Mouse (Mus musculus): ENCODE measurements around the gene Ptprr.

Gene Ptprr

DNA sequence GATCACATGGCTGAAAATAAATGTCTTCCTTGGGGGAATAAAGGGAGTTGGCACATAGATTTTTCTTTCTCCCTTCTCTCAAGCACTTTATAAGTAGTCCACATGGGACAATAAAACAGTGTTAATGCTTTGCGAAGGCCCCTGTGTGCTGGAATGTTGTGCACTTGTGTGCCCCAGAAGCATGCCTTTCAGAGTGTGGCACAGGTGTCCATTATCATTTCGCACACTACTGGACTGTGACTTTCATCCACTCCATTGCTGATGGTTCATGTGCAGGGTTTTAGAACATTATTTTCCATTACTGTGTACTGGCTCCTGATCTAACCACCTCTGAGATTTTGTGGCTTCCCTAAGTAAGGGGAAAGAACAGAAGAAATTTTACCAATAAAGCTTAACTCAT lies 105.8 kb downstream of the Ptprr start:
- H3K36me3 ChIP-seq (ENCODE audit: insufficient read depth, low read length): no peaks in the 10 kb centered on the region
- no peak overlapping the region for H3K4me3 ChIP-seq (replicated peaks; ENCODE audit: low read length)
- H3K27me3 ChIP-seq (ENCODE audit: insufficient read depth, low read length): no peaks in the 10 kb centered on the region
- TF ChIP-seq POU5F1 (IDR thresholded peaks at IDR 0.05; ENCODE audit: borderline replicate concordance, low read length) (no peak), NANOG (IDR thresholded peaks at IDR 0.05; ENCODE audit: borderline replicate concordance, low read length) (no peak), CTCF (conservative IDR thresholded peaks at IDR 0.05; ENCODE audit: low read length) (no peak)
- H3K9me3 ChIP-seq (ENCODE audit: low read length): no peaks in the 10 kb centered on the region
- H3K4me1 ChIP-seq (replicated peaks; ENCODE audit: low read depth, low read length): no peaks in the 10 kb centered on the region

DNA sequence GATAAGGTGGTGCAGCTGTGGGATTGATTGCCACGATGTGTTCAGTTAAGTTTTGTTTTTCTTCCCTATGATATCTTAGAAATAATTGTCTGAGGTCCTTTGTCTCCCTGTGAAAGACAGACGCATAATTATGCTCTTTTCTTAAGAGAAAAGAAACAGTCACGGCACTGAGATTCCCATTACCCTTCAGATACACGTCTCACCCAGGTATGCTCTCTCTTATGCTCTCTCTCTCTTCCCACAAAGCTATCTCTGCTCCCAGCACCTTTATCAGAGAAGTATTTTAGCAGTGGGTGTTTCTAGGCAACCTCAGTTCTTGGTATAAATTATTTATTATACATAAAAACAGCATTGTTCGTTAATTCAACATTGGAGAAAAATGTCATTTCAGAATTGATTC lies 107.4 kb downstream of the Ptprr start:
- Histone ChIP-seq H3K36me3 (ENCODE audit: insufficient read depth, low read length) (no peaks in the 10 kb centered on the region), H3K9me3 (ENCODE audit: low read length) (no peaks in the 10 kb centered on the region), H3K4me3 (replicated peaks; ENCODE audit: low read length) (no peak overlapping the region), H3K4me1 (replicated peaks; ENCODE audit: low read depth, low read length) (no peaks in the 10 kb centered on the region), H3K27me3 (ENCODE audit: insufficient read depth, low read length) (no peaks in the 10 kb centered on the region)
- TF ChIP-seq POU5F1 (IDR thresholded peaks at IDR 0.05; ENCODE audit: borderline replicate concordance, low read length) (no peak), CTCF (conservative IDR thresholded peaks at IDR 0.05; ENCODE audit: low read length) (no peak), NANOG (IDR thresholded peaks at IDR 0.05; ENCODE audit: borderline replicate concordance, low read length) (no peak)

DNA sequence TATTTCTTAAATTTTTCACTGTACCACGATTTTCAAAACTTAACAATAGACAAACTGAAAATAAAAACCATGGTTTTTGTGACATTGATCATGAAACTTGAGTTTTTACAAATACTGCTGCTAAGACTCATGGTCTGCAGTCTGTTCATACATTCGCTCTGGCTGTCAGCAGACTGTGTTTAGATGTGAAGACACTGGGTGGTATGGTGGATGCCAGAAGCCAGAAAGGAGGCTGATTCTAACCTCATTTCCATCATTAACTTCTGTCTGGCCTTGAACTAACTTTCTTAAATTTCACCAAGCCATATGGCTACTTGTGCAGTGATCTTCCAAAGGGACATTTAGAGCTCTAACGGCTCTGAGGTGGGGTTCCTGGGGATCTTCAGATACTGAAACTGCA lies 112.4 kb downstream of the Ptprr start:
- no peaks in the 10 kb centered on the region for H3K4me1 ChIP-seq (replicated peaks; ENCODE audit: low read depth, low read length)
- H3K4me3 ChIP-seq (replicated peaks; ENCODE audit: low read length): no peak overlapping the region
- H3K36me3 ChIP-seq (ENCODE audit: insufficient read depth, low read length): no peaks in the 10 kb centered on the region
- TF ChIP-seq NANOG (IDR thresholded peaks at IDR 0.05; ENCODE audit: borderline replicate concordance, low read length) (no peak), CTCF (conservative IDR thresholded peaks at IDR 0.05; ENCODE audit: low read length) (no peak), POU5F1 (IDR thresholded peaks at IDR 0.05; ENCODE audit: borderline replicate concordance, low read length) (no peak)
- H3K9me3 ChIP-seq (ENCODE audit: low read length): no peaks in the 10 kb centered on the region
- H3K27me3 ChIP-seq (ENCODE audit: insufficient read depth, low read length): no peaks in the 10 kb centered on the region

DNA sequence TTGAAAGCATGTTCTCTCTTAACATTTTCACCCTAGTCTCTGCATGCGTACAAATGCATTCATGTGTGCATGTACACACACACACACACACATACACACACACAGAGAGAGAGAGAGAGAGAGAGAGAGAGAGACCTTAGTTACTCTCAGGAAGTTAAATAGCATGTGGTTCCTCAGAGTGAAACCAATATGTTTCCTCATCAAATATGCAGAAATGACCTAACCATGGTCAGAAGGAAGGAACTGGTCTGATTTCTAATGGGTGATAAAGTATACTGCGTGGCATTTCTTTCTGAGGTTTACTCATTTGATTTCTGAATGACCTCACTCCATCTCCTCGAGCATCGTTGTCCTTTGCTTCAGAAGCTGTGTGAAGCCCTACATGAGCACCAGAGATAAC lies 113.2 kb downstream of the Ptprr start:
- TF ChIP-seq CTCF (conservative IDR thresholded peaks at IDR 0.05; ENCODE audit: low read length): no peak
- no peak for TF ChIP-seq POU5F1 (IDR thresholded peaks at IDR 0.05; ENCODE audit: borderline replicate concordance, low read length)
- TF ChIP-seq NANOG (IDR thresholded peaks at IDR 0.05; ENCODE audit: borderline replicate concordance, low read length): no peak
- Histone ChIP-seq H3K4me3 (replicated peaks; ENCODE audit: low read length) (no peak overlapping the region), H3K36me3 (ENCODE audit: insufficient read depth, low read length) (no peaks in the 10 kb centered on the region)

DNA sequence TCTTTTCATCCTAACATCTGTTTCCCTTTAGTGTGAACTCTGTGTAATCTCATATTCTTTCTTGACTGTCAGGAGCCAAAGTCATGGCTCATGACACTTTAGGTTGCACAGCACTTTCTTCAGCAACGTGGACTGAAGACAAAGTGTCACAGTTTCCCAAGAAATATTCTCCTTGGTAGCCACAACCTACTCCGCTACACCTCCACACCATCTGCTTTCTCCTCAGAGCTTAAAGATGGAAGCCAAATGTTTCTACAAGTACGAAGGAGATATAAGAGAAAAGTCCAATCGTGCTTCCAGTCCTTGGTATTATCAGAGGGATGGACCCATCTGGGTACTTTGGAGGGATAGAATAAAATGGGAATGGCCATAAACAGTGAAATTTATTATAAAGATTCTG lies 114.2 kb downstream of the Ptprr start:
- Histone ChIP-seq H3K9me3 (ENCODE audit: low read length) (no peaks in the 10 kb centered on the region), H3K4me1 (replicated peaks; ENCODE audit: low read depth, low read length) (no peaks in the 10 kb centered on the region), H3K27me3 (ENCODE audit: insufficient read depth, low read length) (no peaks in the 10 kb centered on the region), H3K36me3 (ENCODE audit: insufficient read depth, low read length) (no peaks in the 10 kb centered on the region), H3K4me3 (replicated peaks; ENCODE audit: low read length) (no peak overlapping the region)
- TF ChIP-seq NANOG (IDR thresholded peaks at IDR 0.05; ENCODE audit: borderline replicate concordance, low read length): no peak
- TF ChIP-seq CTCF (conservative IDR thresholded peaks at IDR 0.05; ENCODE audit: low read length): no peak
- no peak for TF ChIP-seq POU5F1 (IDR thresholded peaks at IDR 0.05; ENCODE audit: borderline replicate concordance, low read length)

More for the DNA sequence above, 113.2 kb downstream of the Ptprr start:
- Histone ChIP-seq H3K27me3 (ENCODE audit: insufficient read depth, low read length) (no peaks in the 10 kb centered on the region), H3K9me3 (ENCODE audit: low read length) (no peaks in the 10 kb centered on the region), H3K4me1 (replicated peaks; ENCODE audit: low read depth, low read length) (no peaks in the 10 kb centered on the region)

DNA sequence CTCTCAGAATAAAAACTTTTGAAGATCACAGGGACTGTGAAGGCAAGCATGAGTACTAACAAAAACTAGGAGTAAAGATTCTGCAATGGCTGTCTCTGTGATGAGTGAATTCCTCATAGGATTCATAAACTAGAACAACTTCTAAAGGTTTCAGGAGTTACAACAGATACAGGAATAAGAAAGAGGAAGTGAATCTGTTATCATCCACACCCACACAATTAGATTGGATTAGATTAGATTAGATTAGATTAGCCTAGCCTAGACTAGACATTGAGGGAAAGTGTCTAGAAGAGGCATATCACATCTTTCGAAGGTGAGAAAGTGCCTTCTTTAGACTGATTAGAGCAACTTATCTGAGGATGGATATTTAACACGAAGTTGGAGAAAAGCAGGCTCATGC lies 117.2 kb downstream of the Ptprr start:
- H3K9me3 ChIP-seq (ENCODE audit: low read length): no peaks in the 10 kb centered on the region
- H3K27me3 ChIP-seq (ENCODE audit: insufficient read depth, low read length): no peaks in the 10 kb centered on the region
- no peak overlapping the region for H3K4me3 ChIP-seq (replicated peaks; ENCODE audit: low read length)
- H3K4me1 ChIP-seq (replicated peaks; ENCODE audit: low read depth, low read length): no peaks in the 10 kb centered on the region
- TF ChIP-seq POU5F1 (IDR thresholded peaks at IDR 0.05; ENCODE audit: borderline replicate concordance, low read length): no peak
- TF ChIP-seq NANOG (IDR thresholded peaks at IDR 0.05; ENCODE audit: borderline replicate concordance, low read length): no peak
- TF ChIP-seq CTCF (conservative IDR thresholded peaks at IDR 0.05; ENCODE audit: low read length): no peak
- no peaks in the 10 kb centered on the region for H3K36me3 ChIP-seq (ENCODE audit: insufficient read depth, low read length)

DNA sequence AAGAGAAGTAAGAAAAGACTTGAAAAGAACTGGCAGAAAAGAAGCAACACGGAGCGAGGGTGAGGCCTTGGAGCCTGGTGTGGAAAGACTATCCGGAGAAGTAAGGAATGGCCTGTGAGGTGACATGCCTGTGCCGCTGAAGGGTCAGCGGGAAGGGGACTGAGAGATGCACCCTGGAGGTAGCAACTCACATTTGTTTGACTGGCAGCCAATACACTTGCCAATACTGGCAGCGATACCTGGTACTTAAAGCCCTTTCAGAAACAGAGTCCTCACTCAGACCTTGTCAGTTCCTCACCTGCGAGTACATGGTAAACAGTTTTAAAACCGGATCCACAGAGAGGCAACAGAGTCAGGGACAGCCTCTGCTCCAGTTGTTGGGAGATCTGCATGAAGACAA lies 122.2 kb downstream of the Ptprr start:
- TF ChIP-seq NANOG (IDR thresholded peaks at IDR 0.05; ENCODE audit: borderline replicate concordance, low read length) (no peak), CTCF (conservative IDR thresholded peaks at IDR 0.05; ENCODE audit: low read length) (no peak), POU5F1 (IDR thresholded peaks at IDR 0.05; ENCODE audit: borderline replicate concordance, low read length) (no peak)
- Histone ChIP-seq H3K36me3 (ENCODE audit: insufficient read depth, low read length) (no peaks in the 10 kb centered on the region), H3K4me1 (replicated peaks; ENCODE audit: low read depth, low read length) (no peaks in the 10 kb centered on the region), H3K27me3 (ENCODE audit: insufficient read depth, low read length) (no peaks in the 10 kb centered on the region), H3K4me3 (replicated peaks; ENCODE audit: low read length) (no peak overlapping the region), H3K9me3 (ENCODE audit: low read length) (no peaks in the 10 kb centered on the region)

DNA sequence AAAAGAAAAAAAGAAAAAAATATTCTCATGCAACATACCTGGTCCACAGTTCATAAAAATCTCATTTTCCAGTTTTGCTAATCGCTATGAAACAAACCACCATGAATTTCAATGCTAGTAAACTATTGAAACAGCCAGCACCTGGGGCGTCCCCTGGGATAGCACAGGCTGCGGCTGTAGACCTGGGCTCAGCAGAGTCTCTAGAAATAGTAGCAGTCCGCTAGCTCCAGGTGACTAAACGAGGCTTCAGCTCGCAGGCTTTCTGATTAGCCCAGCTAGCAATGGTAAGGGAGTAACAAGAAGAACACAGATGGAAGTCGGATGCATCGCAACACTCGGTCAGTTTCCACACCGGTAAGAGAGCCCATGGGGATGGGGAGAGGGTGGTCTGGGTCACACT lies 125.7 kb downstream of the Ptprr start:
- Histone ChIP-seq H3K4me1 (replicated peaks; ENCODE audit: low read depth, low read length) (no peaks in the 10 kb centered on the region), H3K36me3 (ENCODE audit: insufficient read depth, low read length) (no peaks in the 10 kb centered on the region), H3K9me3 (ENCODE audit: low read length) (no peaks in the 10 kb centered on the region), H3K27me3 (ENCODE audit: insufficient read depth, low read length) (no peaks in the 10 kb centered on the region), H3K4me3 (replicated peaks; ENCODE audit: low read length) (no peak overlapping the region)
- no peak for TF ChIP-seq CTCF (conservative IDR thresholded peaks at IDR 0.05; ENCODE audit: low read length)
- no peak for TF ChIP-seq POU5F1 (IDR thresholded peaks at IDR 0.05; ENCODE audit: borderline replicate concordance, low read length)
- no peak for TF ChIP-seq NANOG (IDR thresholded peaks at IDR 0.05; ENCODE audit: borderline replicate concordance, low read length)

DNA sequence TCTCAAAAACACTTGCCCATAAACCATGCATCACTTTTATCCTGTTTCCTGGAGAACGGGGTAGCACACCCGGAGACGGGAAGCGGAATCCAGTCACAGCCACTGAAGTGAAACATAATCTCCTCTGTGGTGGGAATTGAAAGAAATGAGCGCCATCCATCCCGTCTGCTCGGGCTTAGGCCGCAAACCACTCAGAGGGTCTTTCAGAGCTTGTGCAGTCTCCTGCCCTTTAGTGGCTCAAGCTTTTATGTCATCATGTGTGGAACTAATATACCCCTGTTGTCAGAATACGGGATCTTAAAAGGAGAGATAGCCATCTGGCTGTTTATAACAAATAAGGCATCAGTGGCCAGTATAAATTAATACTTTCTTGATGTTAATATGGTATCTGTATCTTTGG lies 128.1 kb downstream of the Ptprr start:
- H3K36me3 ChIP-seq (ENCODE audit: insufficient read depth, low read length): no peaks in the 10 kb centered on the region
- no peak overlapping the region for H3K4me3 ChIP-seq (replicated peaks; ENCODE audit: low read length)
- no peaks in the 10 kb centered on the region for H3K4me1 ChIP-seq (replicated peaks; ENCODE audit: low read depth, low read length)
- no peaks in the 10 kb centered on the region for H3K9me3 ChIP-seq (ENCODE audit: low read length)
- TF ChIP-seq CTCF (conservative IDR thresholded peaks at IDR 0.05; ENCODE audit: low read length): no peak
- no peak for TF ChIP-seq NANOG (IDR thresholded peaks at IDR 0.05; ENCODE audit: borderline replicate concordance, low read length)
- TF ChIP-seq POU5F1 (IDR thresholded peaks at IDR 0.05; ENCODE audit: borderline replicate concordance, low read length): no peak
- no peaks in the 10 kb centered on the region for H3K27me3 ChIP-seq (ENCODE audit: insufficient read depth, low read length)

Measured in E14TG2a.4 (cell line).